Mouse (Mus musculus) heart, embryonic 15.5 days (tissue): ENCODE results near the gene Cav2. TPM values are rescaled to one million over a fixed set of nuclear protein-coding genes. Genes with fewer than 3 reads are reported as not detected.
A peak's percentile ranks its signal among the peaks of the same experiment; 100 is the strongest.

ENCODE experiments used
- ATAC-seq: fragments of 200-750 bp; cut with Nextera tagmentation; replicated peaks from 2 replicates; pipeline ENCODE4 v1.8.0; 2017; ENCODE audit warnings: low read depth, moderate TSS enrichment; ENCODE audit not compliant: insufficient number of reproducible peaks, insufficient read depth, low FRiP score
- H3K27ac ChIP-seq: fragments of 300-500 bp; sonication (generic); 2 replicates; pipeline ENCODE4 v1.5.1; 2015; ENCODE audit warnings: mild to moderate bottlenecking, inconsistent platforms
- H3K27me3 ChIP-seq: fragments of 300-500 bp; sonication (generic); 2 replicates; pipeline ENCODE4 v1.6.1; 2015; ENCODE audit warnings: inconsistent platforms
- H3K36me3 ChIP-seq: fragments of 300-500 bp; sonication (generic); 2 replicates; pipeline ENCODE4 v1.6.1; 2015; ENCODE audit warnings: mild to moderate bottlenecking, inconsistent platforms
- H3K4me1 ChIP-seq: fragments of 300-500 bp; sonication (generic); replicated peaks from 2 replicates; pipeline ENCODE4 v1.6.1; 2015; ENCODE audit warnings: inconsistent platforms
- H3K4me2 ChIP-seq: fragments of 300-500 bp; sonication (generic); 2 replicates; pipeline ENCODE4 v1.6.1; 2015; ENCODE audit warnings: inconsistent platforms, mild to moderate bottlenecking, moderate library complexity
- H3K4me3 ChIP-seq: fragments of 300-500 bp; sonication (generic); 2 replicates; pipeline ENCODE4 v1.5.1; 2015; ENCODE audit warnings: mild to moderate bottlenecking, inconsistent platforms
- H3K9ac ChIP-seq: fragments of 300-500 bp; sonication (generic); 2 replicates; pipeline ENCODE4 v1.6.1; 2015; ENCODE audit warnings: mild to moderate bottlenecking, inconsistent platforms
- H3K9me3 ChIP-seq: fragments of 300-500 bp; sonication (generic); replicated peaks from 2 replicates; pipeline ENCODE4 v1.6.1; 2016; ENCODE audit warnings: inconsistent platforms
- WGBS: fragments of 180-500 bp; shearing (Covaris S2); methylation state at CpG from one replicate; pipeline ENCODE4 v1.1.7; 2015; ENCODE audit warnings: mixed read lengths; 5-methylcytosine and 5-hydroxymethylcytosine counted together
- polyA plus RNA-seq: library from polyadenylated mRNA; unstranded; fragments of >200 nt; fragmentation: Nextera tagmentation; extraction: Ambion mirVana; gene quantifications from 2 replicates; pipeline ENCODE4 v1.2.1, GENCODE M21; 2015

Cav2 gene
- polyA plus RNA-seq, 1 experiment from 2014 or later: 44.2 TPM

DNA sequence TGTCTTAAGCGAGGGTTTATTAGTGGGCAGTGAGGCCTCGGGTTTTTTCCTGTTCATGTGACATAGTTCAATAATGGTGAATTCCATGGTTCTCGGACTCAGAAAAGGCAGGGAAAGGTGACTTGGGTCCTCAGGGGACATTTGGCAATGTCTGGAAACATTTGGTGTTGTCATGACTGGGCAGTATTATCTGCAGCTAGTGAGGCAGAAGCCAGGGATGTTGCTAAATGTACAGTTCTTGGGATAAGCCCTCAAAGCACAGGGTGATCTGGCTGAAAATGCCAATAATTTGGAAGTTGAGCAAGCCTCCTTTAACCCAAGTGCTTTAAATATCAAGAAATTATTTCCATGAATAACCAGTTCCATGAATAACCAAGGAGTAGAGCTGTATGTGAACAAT lies 2.6 kb upstream of the Cav2 start:
- Histone ChIP-seq H3K9me3 (no peaks in the 10 kb centered on the region), H3K4me2 (no peak overlapping the region)
- 81% methylated on average over 3 of the region's 3 CpGs for WGBS

DNA sequence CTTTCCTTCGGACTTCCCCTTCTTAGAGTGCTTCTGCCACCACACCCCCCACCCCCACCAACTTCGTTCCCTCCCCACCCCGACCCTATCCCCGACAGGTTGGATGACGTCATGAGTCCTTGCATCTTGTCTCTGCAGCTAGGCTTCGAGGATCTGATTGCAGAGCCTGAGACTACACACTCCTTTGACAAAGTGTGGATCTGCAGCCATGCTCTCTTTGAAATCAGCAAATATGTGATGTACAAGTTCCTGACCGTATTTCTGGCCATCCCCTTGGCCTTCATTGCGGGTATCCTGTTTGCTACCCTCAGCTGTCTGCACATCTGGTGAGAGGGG lies 740 bp downstream of the Cav2 start:
- H3K36me3 ChIP-seq: no peaks in the 10 kb centered on the region
- H3K27me3 ChIP-seq: no peaks in the 10 kb centered on the region
- H3K4me1 ChIP-seq: peaks cover 16% of the 10 kb centered on the region
- H3K9me3 ChIP-seq: no peaks in the 10 kb centered on the region
- 19% methylated on average over 8 of the region's 8 CpGs for WGBS
- peak overlapping the region; percentile 66 for H3K9ac ChIP-seq
- peak overlapping the region; percentile 89 for H3K27ac ChIP-seq
- peak overlapping the region; percentile 62 for H3K4me3 ChIP-seq
- H3K4me2 ChIP-seq: peak overlapping the region; percentile 93
- ATAC-seq: peak; percentile 20; the same call in 1 of the 2 replicates

More for the DNA sequence above, 2.6 kb upstream of the Cav2 start:
- peaks cover 16% of the 10 kb centered on the region for H3K4me1 ChIP-seq
- H3K27me3 ChIP-seq: no peaks in the 10 kb centered on the region
- ATAC-seq: no peak
- no peak overlapping the region for H3K27ac ChIP-seq
- no peak overlapping the region for H3K4me3 ChIP-seq
- H3K36me3 ChIP-seq: no peaks in the 10 kb centered on the region
- no peak overlapping the region for H3K9ac ChIP-seq

DNA sequence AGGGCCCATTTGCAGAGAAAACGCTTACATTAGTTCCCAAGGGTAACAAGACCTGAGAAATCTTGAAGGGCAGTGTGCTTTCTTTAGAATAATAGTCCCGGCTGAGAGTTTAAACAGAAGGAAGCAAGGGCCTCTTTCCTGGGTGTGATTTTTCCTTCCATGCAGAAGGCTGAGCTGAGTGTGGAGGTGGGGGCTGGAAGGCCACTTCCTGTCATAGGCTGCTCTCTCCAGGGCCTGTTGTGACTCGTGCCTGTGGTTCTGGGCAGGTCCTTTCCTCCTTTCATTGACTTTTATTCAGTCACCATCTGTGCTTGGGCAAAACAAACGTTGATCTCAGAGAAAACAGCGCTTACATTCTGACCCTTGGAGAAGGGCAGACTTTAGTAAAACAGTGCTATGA lies 1.2 kb downstream of the Cav2 start:
- Histone ChIP-seq H3K4me3 (peak overlapping the region; percentile 62), H3K9ac (peak overlapping the region; percentile 66; the same call in 1 of the 2 replicates), H3K36me3 (no peaks in the 10 kb centered on the region), H3K4me1 (peaks cover 16% of the 10 kb centered on the region), H3K4me2 (peak overlapping the region; percentile 93), H3K27ac (peak overlapping the region; percentile 89), H3K9me3 (no peaks in the 10 kb centered on the region), H3K27me3 (no peaks in the 10 kb centered on the region)
- no peak; the same call in 1 of the 2 replicates for ATAC-seq
- 45% methylated on average over 5 of the region's 5 CpGs for WGBS

DNA sequence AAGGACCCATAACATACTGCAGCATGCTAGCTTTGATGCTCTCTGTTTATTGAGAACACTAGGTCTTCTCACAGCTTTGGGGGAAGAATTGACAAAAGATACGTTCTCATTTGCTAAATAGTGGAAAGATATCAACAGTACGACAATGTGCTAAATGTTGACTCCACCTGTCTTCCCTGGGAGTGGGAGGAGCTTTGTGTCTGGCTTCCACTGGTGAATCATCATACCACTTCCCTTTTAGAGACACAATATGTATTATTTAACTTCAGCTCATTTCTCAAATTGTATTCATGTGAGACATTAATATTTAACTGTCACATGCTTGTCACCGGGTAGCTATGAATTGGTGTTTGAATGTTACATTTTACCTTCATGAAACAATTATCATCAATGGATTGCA lies 2.8 kb downstream of the Cav2 start:
- Histone ChIP-seq H3K4me1 (peaks cover 16% of the 10 kb centered on the region), H3K27me3 (no peaks in the 10 kb centered on the region), H3K9me3 (no peaks in the 10 kb centered on the region), H3K27ac (no peak overlapping the region), H3K36me3 (no peaks in the 10 kb centered on the region), H3K4me3 (no peak overlapping the region), H3K9ac (no peak overlapping the region), H3K4me2 (no peak overlapping the region)
- no peak for ATAC-seq
- 64% methylated on average over 3 of the region's 3 CpGs for WGBS

DNA sequence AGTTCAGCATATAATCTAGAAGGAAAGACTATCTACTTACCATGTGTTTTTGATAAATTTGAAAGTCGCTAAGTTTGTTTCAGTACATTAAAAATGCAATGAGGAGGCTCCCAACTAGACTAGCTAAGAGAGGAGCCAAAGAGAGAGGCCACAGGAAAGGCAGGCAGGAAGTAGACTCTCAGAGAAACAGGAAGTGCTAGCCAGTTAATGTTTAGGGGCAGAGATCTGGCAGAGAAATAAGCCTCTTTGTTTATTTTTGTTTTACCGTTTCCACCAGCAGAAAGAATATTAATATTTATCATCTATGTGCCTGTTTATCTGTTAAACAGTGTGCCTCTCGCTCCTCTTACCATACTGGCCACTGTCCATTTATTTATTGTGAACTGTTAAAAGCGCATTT lies 5.4 kb downstream of the Cav2 start:
- WGBS: 64% methylated on average over 4 of the region's 4 CpGs
- Histone ChIP-seq H3K27me3 (no peaks in the 10 kb centered on the region), H3K9ac (no peak overlapping the region), H3K36me3 (no peaks in the 10 kb centered on the region), H3K27ac (no peak overlapping the region), H3K4me2 (no peak overlapping the region), H3K9me3 (no peaks in the 10 kb centered on the region), H3K4me1 (peaks cover 10% of the 10 kb centered on the region), H3K4me3 (no peak overlapping the region)
- no peak for ATAC-seq

DNA sequence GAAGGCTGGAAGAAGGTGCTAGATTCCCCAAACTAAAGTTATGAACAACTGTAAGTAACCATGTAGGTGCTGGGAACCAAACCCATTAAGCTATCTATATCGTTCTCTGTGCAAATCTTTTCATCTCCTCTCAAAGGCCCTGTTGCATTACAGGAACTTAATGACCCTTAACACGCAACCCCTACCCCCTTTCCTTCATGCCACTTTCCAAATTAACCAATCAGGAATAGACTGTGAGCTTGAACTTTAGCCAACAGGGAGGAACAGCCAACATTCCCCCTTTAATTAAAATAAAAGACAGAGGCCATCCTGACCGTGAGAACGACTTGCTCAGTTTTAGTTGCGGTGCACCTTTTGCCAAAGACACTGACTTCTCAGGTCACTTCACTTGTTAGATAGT lies 14.1 kb downstream of the Cav2 start:
- no peak for ATAC-seq
- no peaks in the 10 kb centered on the region for H3K9me3 ChIP-seq
- H3K4me2 ChIP-seq: no peak overlapping the region
- no peak overlapping the region for H3K4me3 ChIP-seq
- no peaks in the 10 kb centered on the region for H3K27me3 ChIP-seq
- 86% methylated on average over 5 of the region's 5 CpGs for WGBS
- no peak overlapping the region for H3K9ac ChIP-seq
- H3K27ac ChIP-seq: no peak overlapping the region
- H3K36me3 ChIP-seq: no peaks in the 10 kb centered on the region
- 0 out of 2 replicates have a peak, but pooled peaks cover 3% of the 10 kb centered on the region for H3K4me1 ChIP-seq

DNA sequence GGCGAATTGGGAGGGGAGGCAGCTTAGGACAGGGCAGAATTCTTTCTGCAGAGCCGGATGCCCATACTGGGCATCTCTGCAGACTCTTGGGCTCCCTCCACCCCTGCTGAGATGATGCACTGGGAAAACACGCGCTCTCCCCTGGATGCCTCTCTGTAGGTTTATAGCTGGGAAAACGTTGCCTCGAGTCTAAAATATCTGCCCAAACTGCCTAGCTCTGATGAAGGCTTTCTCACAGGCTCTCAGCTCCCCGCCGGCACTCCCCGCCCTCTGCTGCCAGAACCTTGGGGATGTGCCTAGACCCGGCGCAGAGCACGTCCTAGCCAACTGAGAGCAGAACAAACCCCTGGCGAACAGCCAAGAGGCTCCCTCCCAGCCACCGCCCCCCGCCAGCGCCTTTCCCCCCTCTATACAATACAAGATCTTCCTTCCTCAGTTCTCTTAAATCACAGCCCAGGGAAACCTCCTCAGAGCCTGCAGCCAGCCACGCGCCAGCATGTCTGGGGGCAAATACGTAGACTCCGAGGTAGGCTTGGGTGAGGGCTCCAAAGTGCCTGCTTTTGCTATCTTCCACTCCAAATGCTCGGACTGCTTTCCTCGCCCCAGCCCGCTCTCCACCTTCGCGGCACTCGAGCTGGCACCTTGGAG lies 25.1 kb downstream of the Cav2 start, which contains the start of gene Cav1:
Gene Cav1 (plus strand): TSS at position 382 of the 648 bp plus-strand sequence.
- Histone ChIP-seq H3K4me1 (peaks cover 14% of the 10 kb centered on the region), H3K9ac (peak within 1 kb of the TSS; percentile 73), H3K4me2 (peak within 1 kb of the TSS; percentile 96), H3K27me3 (no peaks in the 10 kb centered on the region), H3K36me3 (no peaks in the 10 kb centered on the region), H3K27ac (peak within 1 kb of the TSS; percentile 92), H3K9me3 (no peaks in the 10 kb centered on the region), H3K4me3 (peak within 1 kb of the TSS; percentile 70)
- peak; percentile 83 for ATAC-seq
- 0% methylated on average over 26 of the region's 26 CpGs for WGBS

DNA sequence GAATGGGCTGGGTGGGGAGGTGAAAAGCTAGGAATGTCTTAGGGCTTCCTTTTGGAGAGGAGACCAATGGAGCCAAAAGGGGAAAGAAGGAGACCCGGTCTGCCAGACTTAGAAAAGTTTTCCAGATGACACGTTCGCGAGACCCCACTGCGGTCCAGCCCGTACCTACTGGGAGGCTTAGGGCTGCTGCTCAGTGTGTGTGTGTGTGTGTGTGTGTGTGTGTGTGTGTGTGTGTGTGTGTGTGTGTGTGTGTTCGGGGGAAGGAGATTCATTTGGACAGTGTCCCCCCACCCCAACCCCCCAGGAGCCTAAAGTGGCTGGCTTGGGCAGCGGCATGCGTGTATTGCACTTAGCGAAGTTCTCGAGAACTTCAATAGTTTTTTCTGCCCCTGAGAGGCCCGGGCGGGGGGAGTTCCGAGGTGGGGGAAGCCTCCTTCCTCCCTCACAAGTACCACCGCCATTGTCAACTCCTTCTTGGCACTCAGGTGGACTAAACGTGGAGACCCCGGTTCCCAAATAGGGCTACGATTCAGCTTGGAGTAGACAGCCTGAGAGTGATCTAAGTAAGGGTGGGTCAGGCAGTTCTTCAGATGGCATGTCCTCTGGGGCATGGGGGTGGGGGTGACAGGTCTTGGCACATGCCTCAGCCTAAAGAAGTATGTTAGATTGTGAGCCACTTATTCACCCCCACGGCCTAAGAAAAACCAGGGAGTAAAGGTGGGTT lies 25.8 kb downstream of the Cav2 start:
- no peaks in the 10 kb centered on the region for H3K27me3 ChIP-seq
- peak overlapping the region; percentile 96 for H3K4me2 ChIP-seq
- no peaks in the 10 kb centered on the region for H3K36me3 ChIP-seq
- WGBS: under 1% methylated on average over 19 of the region's 19 CpGs
- peaks cover 14% of the 10 kb centered on the region for H3K4me1 ChIP-seq
- 0 out of 2 replicates have a peak, but pooled peaks have one; percentile 7 for ATAC-seq
- H3K9me3 ChIP-seq: no peaks in the 10 kb centered on the region
- H3K9ac ChIP-seq: peak overlapping the region; percentile 73
- H3K27ac ChIP-seq: peak overlapping the region; percentile 92
- peak overlapping the region; percentile 70 for H3K4me3 ChIP-seq

DNA sequence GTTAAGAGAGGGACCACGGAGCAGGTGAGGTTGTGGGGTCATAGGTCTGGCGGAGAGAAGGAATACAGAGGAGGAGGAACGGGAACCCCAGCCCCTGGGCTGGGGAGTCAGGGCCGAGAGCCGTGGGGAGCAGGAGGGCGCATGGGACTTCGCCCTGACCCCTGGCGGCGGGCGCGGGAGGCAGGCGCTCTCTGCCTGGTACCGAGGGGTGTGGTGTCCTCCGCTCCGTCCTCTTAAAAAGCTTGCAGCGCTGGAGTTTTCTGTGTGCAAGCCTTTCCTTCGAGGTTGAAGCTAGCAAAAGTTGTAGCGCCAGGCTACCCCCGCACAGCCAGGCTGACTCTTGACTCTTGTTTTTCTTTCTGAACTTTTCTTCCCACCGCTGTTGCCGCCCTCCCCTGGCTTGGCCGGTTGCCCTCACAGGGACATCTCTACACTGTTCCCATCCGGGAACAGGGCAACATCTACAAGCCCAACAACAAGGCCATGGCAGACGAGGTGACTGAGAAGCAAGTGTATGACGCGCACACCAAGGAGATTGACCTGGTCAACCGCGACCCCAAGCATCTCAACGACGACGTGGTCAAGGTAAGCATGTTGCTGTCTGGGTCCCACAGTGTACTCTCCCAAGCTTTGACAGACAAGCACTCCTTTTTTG lies 26.6 kb downstream of the Cav2 start:
- H3K4me3 ChIP-seq: peak overlapping the region; percentile 70
- peaks cover 14% of the 10 kb centered on the region for H3K4me1 ChIP-seq
- no peaks in the 10 kb centered on the region for H3K9me3 ChIP-seq
- peak; percentile 80 for ATAC-seq
- H3K9ac ChIP-seq: peak overlapping the region; percentile 73
- WGBS: 3% methylated on average over 27 of the region's 31 CpGs
- H3K27ac ChIP-seq: peak overlapping the region; percentile 92
- peak overlapping the region; percentile 96 for H3K4me2 ChIP-seq
- no peaks in the 10 kb centered on the region for H3K27me3 ChIP-seq
- H3K36me3 ChIP-seq: no peaks in the 10 kb centered on the region

DNA sequence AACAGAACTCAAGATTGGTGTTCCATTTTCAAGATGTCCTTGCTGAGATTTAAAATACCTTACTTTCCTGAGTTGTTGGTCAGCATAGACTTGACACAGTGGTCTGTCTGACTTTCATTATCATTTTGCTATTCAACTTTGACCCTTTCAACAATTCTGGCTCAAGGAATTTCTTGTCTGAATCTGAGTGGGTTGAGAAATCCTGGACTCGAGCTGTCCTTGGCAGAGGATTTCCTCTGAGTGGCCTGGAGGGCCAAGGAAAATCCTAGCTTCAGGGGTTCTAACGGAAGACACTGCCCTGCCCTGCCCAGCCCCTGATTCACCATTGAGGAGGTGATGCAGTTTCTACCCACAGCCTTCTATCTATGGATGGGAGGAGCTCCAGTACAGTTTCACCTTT lies 27.7 kb downstream of the Cav2 start:
- peaks cover 14% of the 10 kb centered on the region for H3K4me1 ChIP-seq
- no peak for ATAC-seq
- no peaks in the 10 kb centered on the region for H3K9me3 ChIP-seq
- H3K27me3 ChIP-seq: no peaks in the 10 kb centered on the region
- H3K36me3 ChIP-seq: no peaks in the 10 kb centered on the region
- 0 out of 2 replicates have a peak overlapping the region, but pooled peaks have one; percentile 28 for H3K9ac ChIP-seq
- 44% methylated on average over 2 of the region's 2 CpGs for WGBS
- peak overlapping the region; percentile 96 for H3K4me2 ChIP-seq
- H3K4me3 ChIP-seq: peak overlapping the region; percentile 70
- peak overlapping the region; percentile 92 for H3K27ac ChIP-seq

DNA sequence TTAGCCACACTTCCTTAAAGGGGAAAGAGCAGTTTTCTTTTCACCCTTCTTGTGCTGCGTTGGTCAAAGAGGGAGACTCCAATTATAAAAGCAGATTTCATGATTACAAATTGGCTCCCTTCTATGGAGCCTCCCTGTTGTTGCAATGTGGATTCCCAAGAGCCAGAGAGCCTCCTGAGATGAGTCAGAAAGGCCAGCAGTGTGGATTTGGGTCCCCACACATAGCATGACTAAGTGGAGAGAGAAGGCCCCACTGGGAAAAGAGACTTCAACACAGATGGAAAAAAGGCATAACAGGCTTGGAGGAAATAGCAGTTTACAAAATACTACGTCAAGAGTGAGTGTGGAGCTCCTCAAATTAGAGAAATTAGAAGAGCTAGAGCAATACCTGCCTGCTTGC lies 28.3 kb downstream of the Cav2 start:
- H3K4me3 ChIP-seq: peak overlapping the region; percentile 70
- H3K9ac ChIP-seq: no peak overlapping the region
- WGBS: 72% methylated on average over 2 of the region's 2 CpGs
- H3K27ac ChIP-seq: peak overlapping the region; percentile 92; the same call in 1 of the 2 replicates
- no peaks in the 10 kb centered on the region for H3K27me3 ChIP-seq
- H3K4me2 ChIP-seq: peak overlapping the region; percentile 96
- H3K36me3 ChIP-seq: no peaks in the 10 kb centered on the region
- no peak for ATAC-seq
- H3K9me3 ChIP-seq: no peaks in the 10 kb centered on the region
- peaks cover 14% of the 10 kb centered on the region for H3K4me1 ChIP-seq
